Mouse (Mus musculus): ENCODE measurements around the gene Scn3a.

GRCm38 (mm10) chr2:65532127-65532854 lies 35.1 kb downstream of the Scn3a start:
- TF ChIP-seq POLR2A (IDR thresholded peaks at IDR 0.05; ENCODE audit: insufficient read length, low read depth) (no peak), MYOD1 (IDR thresholded peaks at IDR 0.05; ENCODE audit: control insufficient read depth in 1 of 3, insufficient read length in 2 of 3, low read depth in 2 of 3) (no peak), E2F4 (IDR thresholded peaks at IDR 0.05; ENCODE audit: insufficient read depth) (no peak), MYOG (IDR thresholded peaks at IDR 0.05; ENCODE audit: control insufficient read depth in 1 of 3, insufficient read depth in 1 of 3, insufficient read length in 2 of 3, low read depth in 2 of 3) (no peak), SRF (IDR thresholded peaks at IDR 0.05; ENCODE audit: control insufficient read depth, insufficient read length, low read depth) (no peak), TCF12 (IDR thresholded peaks at IDR 0.05; ENCODE audit: insufficient read depth, poor library complexity, severe bottlenecking) (no peak), MAX (IDR thresholded peaks at IDR 0.05; ENCODE audit: low read depth) (no peak), USF1 (IDR thresholded peaks at IDR 0.05; ENCODE audit: low read depth) (no peak), POLR2AphosphoS2 (IDR thresholded peaks at IDR 0.05; ENCODE audit: insufficient read length, low read depth) (no peak), CEBPB (IDR thresholded peaks at IDR 0.05; ENCODE audit: insufficient read depth, poor library complexity, severe bottlenecking) (no peak)

All from myocyte (in vitro differentiated cells).